Mouse (Mus musculus) layer of hippocampus, adult 8-10 months (tissue): ENCODE measurements around the gene Gm21900. TPM values are rescaled to one million over a fixed set of nuclear protein-coding genes. Genes with fewer than 3 reads are reported as not detected.
"Not testable (repeated sequence)": the region's sequence is repeated elsewhere in the genome, so short reads cannot be mapped to it uniquely, and the experiment has no call there.

Experiments
- DNase-seq, 2 experiments: peaks; one replicate each; pipeline ENCODE4 v3.0.0; 2022; ENCODE audit warnings: low spot score in 2 of 2
- total RNA-seq, 4 experiments: library from RNA; stranded (reverse); gene quantifications; 2 replicates each; pipeline ENCODE4 v1.2.4; 2022

Gene Gm21900
- not detected for total RNA-seq

- not testable (repeated sequence) for DNase-seq
These were observed at the start of gene Gm21900 for GRCm38 (mm10) chrY:10616061-10616460. Gene Gm21900 (plus strand): TSS chrY:10616361.

GRCm38 (mm10) chrY:10643516-10643915 is 27.4 kb downstream of the Gm21900 start:
- peak in 1 of 2 experiments; percentile 1 for DNase-seq

Other genes with a start within 250 kb of the Gm21900 start
- gene Gm28510, start 203.6 kb upstream of the Gm21900 start, total RNA-seq, result not detected
- not detected for gene Gm20737, start 80.3 kb upstream of the Gm21900 start, total RNA-seq
- gene Gm21775, start 62.9 kb upstream of the Gm21900 start, total RNA-seq, result not detected
- gene Gm20777, start 136.1 kb downstream of the Gm21900 start, total RNA-seq, result not detected